Mouse (Mus musculus) forebrain, postnatal 0 days (tissue): ENCODE data around the gene Pkd1l1. TPM values are rescaled to one million over a fixed set of nuclear protein-coding genes. Genes with fewer than 3 reads are reported as not detected.

Source experiments
- ATAC-seq: fragments of 200-750 bp; cut with Nextera tagmentation; 2 replicates; pipeline ENCODE4 v1.8.0; 2017; ENCODE audit warnings: mild to moderate bottlenecking, moderate library complexity
- DNase-seq: peaks from one replicate; pipeline ENCODE4 v3.0.0-alpha.2; 2015
- H3K27ac ChIP-seq: fragments of 300-500 bp; sonication (generic); 2 replicates; pipeline ENCODE4 v1.5.1; 2014; ENCODE audit warnings: low read depth, mild to moderate bottlenecking, antibody characterized with exemption, low read length, moderate library complexity, mixed read lengths
- H3K27me3 ChIP-seq: fragments of 300-500 bp; sonication (generic); 2 replicates; pipeline ENCODE4 v1.6.1; 2014; ENCODE audit warnings: mild to moderate bottlenecking, low read length, mixed read lengths; ENCODE audit not compliant: insufficient read depth
- H3K36me3 ChIP-seq: fragments of 300-500 bp; sonication (generic); 2 replicates; pipeline ENCODE4 v1.6.1; 2014; ENCODE audit warnings: mild to moderate bottlenecking, moderate library complexity; ENCODE audit not compliant: insufficient read depth
- H3K4me1 ChIP-seq: fragments of 300-500 bp; sonication (generic); 2 replicates; pipeline ENCODE4 v1.6.1; 2014; ENCODE audit warnings: antibody characterized with exemption; ENCODE audit not compliant: insufficient read depth
- H3K4me2 ChIP-seq: fragments of 300-500 bp; sonication (generic); 2 replicates; pipeline ENCODE4 v1.6.1; 2014; ENCODE audit warnings: low read depth, mild to moderate bottlenecking, moderate library complexity
- H3K4me3 ChIP-seq: fragments of 300-500 bp; sonication (generic); 2 replicates; pipeline ENCODE4 v1.5.1; 2014; ENCODE audit warnings: low read depth, low read length, mixed read lengths
- H3K9ac ChIP-seq: fragments of 300-500 bp; sonication (generic); 2 replicates; pipeline ENCODE4 v1.6.1; 2014; ENCODE audit warnings: mild to moderate bottlenecking
- H3K9me3 ChIP-seq: fragments of 300-500 bp; sonication (generic); 2 replicates; pipeline ENCODE4 v1.6.1; 2016; ENCODE audit warnings: low read length
- CTCF ChIP-seq: sonication (generic); IDR thresholded peaks from 2 replicates; pipeline ENCODE4 v1.5.1; 2016; ENCODE audit warnings: antibody characterized with exemption, control low read depth, low read depth
- WGBS: fragments of 180-500 bp; shearing (Covaris S2); extraction: QIAGEN DNeasy Blood & Tissue Kit; methylation state at CpG from one replicate; pipeline ENCODE4 v1.1.7; 2014; 5-methylcytosine and 5-hydroxymethylcytosine counted together
- polyA plus RNA-seq: library from polyadenylated mRNA; unstranded; fragments of >200 nt; fragmentation: Nextera tagmentation; extraction: Ambion mirVana; gene quantifications from 2 replicates; pipeline ENCODE4 v1.2.1, GENCODE M21; 2015
- total RNA-seq: library from RNA; depleted of rRNA; stranded (reverse); fragments of >200 nt; gene quantifications from 2 replicates; pipeline ENCODE4 v1.2.3, GENCODE M21; 2014

Gene Pkd1l1
- total and polyA plus RNA-seq, 2 experiments from 2014 or later: 0.19 to 0.33 TPM

GRCm38 (mm10) chr11:8856125-8856524, 116.9 kb downstream of the Pkd1l1 start:
- 50% methylated on average over 5 of the region's 5 CpGs for WGBS
- Histone ChIP-seq H3K27ac (no peak overlapping the region), H3K27me3 (no peaks in the 10 kb centered on the region), H3K9ac (no peak overlapping the region), H3K9me3 (no peaks in the 10 kb centered on the region), H3K4me1 (no peaks in the 10 kb centered on the region), H3K4me2 (no peak overlapping the region), H3K4me3 (no peak overlapping the region), H3K36me3 (no peaks in the 10 kb centered on the region)
- DNase-seq (no peak), ATAC-seq (no peak)
- TF ChIP-seq CTCF: no peak

- Histone ChIP-seq H3K36me3 (no peaks in the 10 kb centered on the region), H3K27me3 (no peaks in the 10 kb centered on the region), H3K4me2 (no peak overlapping the region), H3K4me1 (no peaks in the 10 kb centered on the region), H3K9ac (no peak overlapping the region), H3K4me3 (no peak overlapping the region), H3K27ac (no peak overlapping the region), H3K9me3 (no peaks in the 10 kb centered on the region)
- DNase-seq: no peak
- TF ChIP-seq CTCF: no peak
- no peak for ATAC-seq
Measured at GRCm38 (mm10) chr11:8848049-8848448, 125.0 kb downstream of the Pkd1l1 start.

GRCm38 (mm10) chr11:8847627-8848026, 125.4 kb downstream of the Pkd1l1 start:
- H3K4me1 ChIP-seq: no peaks in the 10 kb centered on the region
- no peaks in the 10 kb centered on the region for H3K36me3 ChIP-seq
- no peak overlapping the region for H3K4me3 ChIP-seq
- no peaks in the 10 kb centered on the region for H3K9me3 ChIP-seq
- H3K4me2 ChIP-seq: no peak overlapping the region
- TF ChIP-seq CTCF: no peak
- H3K27ac ChIP-seq: no peak overlapping the region
- no peaks in the 10 kb centered on the region for H3K27me3 ChIP-seq
- ATAC-seq (no peak), DNase-seq (no peak)
- no peak overlapping the region for H3K9ac ChIP-seq
- 87% methylated on average over 2 of the region's 2 CpGs for WGBS

GRCm38 (mm10) chr11:8836176-8836575, 136.9 kb downstream of the Pkd1l1 start:
- no peak for DNase-seq
- Histone ChIP-seq H3K36me3 (no peaks in the 10 kb centered on the region), H3K27me3 (no peaks in the 10 kb centered on the region), H3K9me3 (no peaks in the 10 kb centered on the region), H3K4me2 (no peak overlapping the region), H3K4me1 (no peaks in the 10 kb centered on the region), H3K4me3 (no peak overlapping the region), H3K27ac (no peak overlapping the region), H3K9ac (no peak overlapping the region)
- 97% methylated on average over 6 of the region's 6 CpGs for WGBS
- ATAC-seq: no peak
- no peak for TF ChIP-seq CTCF

GRCm38 (mm10) chr11:8834121-8834520, 138.9 kb downstream of the Pkd1l1 start:
- Histone ChIP-seq H3K36me3 (no peaks in the 10 kb centered on the region), H3K9me3 (no peaks in the 10 kb centered on the region), H3K9ac (no peak overlapping the region), H3K27me3 (no peaks in the 10 kb centered on the region), H3K4me3 (no peak overlapping the region), H3K27ac (no peak overlapping the region), H3K4me1 (no peaks in the 10 kb centered on the region), H3K4me2 (no peak overlapping the region)
- no peak for TF ChIP-seq CTCF
- ATAC-seq (no peak), DNase-seq (no peak)
- 75% methylated on average over 4 of the region's 4 CpGs for WGBS

GRCm38 (mm10) chr11:8830551-8830950, 142.5 kb downstream of the Pkd1l1 start:
- no peaks in the 10 kb centered on the region for H3K27me3 ChIP-seq
- 68% methylated on average over 4 of the region's 4 CpGs for WGBS
- H3K27ac ChIP-seq: no peak overlapping the region
- no peaks in the 10 kb centered on the region for H3K36me3 ChIP-seq
- no peaks in the 10 kb centered on the region for H3K9me3 ChIP-seq
- no peak overlapping the region for H3K4me2 ChIP-seq
- ATAC-seq: no peak
- DNase-seq: no peak
- H3K9ac ChIP-seq: no peak overlapping the region
- no peak overlapping the region for H3K4me3 ChIP-seq
- H3K4me1 ChIP-seq: no peaks in the 10 kb centered on the region
- TF ChIP-seq CTCF: no peak

- Histone ChIP-seq H3K4me1 (no peaks in the 10 kb centered on the region), H3K4me2 (no peak overlapping the region), H3K36me3 (no peaks in the 10 kb centered on the region), H3K27ac (no peak overlapping the region), H3K4me3 (no peak overlapping the region), H3K27me3 (no peaks in the 10 kb centered on the region), H3K9ac (no peak overlapping the region), H3K9me3 (no peaks in the 10 kb centered on the region)
- no peak for TF ChIP-seq CTCF
- WGBS: 89% methylated on average over 3 of the region's 3 CpGs
- no peak for DNase-seq
- no peak for ATAC-seq
Measured at GRCm38 (mm10) chr11:8829561-8829960, 143.5 kb downstream of the Pkd1l1 start.
